Mouse (Mus musculus): ENCODE results near the gene Ctso.

DNA sequence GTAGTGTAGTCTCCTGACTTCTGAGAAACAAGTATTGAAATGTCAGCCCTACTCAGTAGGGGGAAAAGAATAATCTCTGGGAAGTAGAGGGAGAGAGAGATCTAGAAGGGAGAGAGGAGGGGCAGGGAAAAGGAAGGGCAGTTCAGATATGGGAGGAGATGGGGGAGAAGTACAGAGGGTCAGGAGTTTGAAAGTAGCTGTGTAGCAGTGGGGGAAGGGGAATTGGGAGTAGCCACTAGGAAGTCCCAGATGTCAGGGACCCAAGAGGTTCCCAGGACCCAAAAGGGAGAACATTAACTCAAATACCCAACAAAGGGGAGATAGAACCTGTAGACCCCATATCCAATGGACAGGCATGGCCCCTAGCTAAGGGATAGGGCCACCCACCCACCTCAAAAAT, 43.7 kb downstream of the Ctso start, which contains the start of gene Tdo2:
- TF ChIP-seq POLR2A (IDR thresholded peaks at IDR 0.05; ENCODE audit: borderline replicate concordance, low read depth, low read length) (no peak), CTCF (IDR thresholded peaks at IDR 0.05; ENCODE audit: low read depth, low read length) (no peak)

Measured in bone marrow macrophage, adult 2 months (primary cell).